Mouse (Mus musculus): ENCODE measurements around the gene G6pdx. TPM values are rescaled to one million over a fixed set of nuclear protein-coding genes. Genes with fewer than 3 reads are reported as not detected.

Gene G6pdx
- total RNA-seq, 2 experiments from 2014 or later = 109 to 174 TPM

Other genes starting within 250 kb of the G6pdx start
- gene Flna, start 179.4 kb downstream of the G6pdx start, total RNA-seq (2015) = 158 and 196 TPM in 2 replicates
- 495 and 504 TPM in 2 replicates for gene Flna, start 179.4 kb downstream of the G6pdx start, total RNA-seq (2017)
- gene Emd, start 174.5 kb downstream of the G6pdx start, total RNA-seq (2015) = 77.1 and 82.8 TPM in 2 replicates
- 86.7 and 91.7 TPM in 2 replicates for gene Emd, start 174.5 kb downstream of the G6pdx start, total RNA-seq (2017)
- gene Rpl10, start 158.4 kb downstream of the G6pdx start, total RNA-seq (2015) = 3,920 and 4,047 TPM in 2 replicates
- gene Rpl10, start 158.4 kb downstream of the G6pdx start, total RNA-seq (2017) = 1,333 and 1,759 TPM in 2 replicates
- gene Taz, start 147.3 kb downstream of the G6pdx start, total RNA-seq (2015) = 44.5 and 53.5 TPM in 2 replicates
- gene Taz, start 147.3 kb downstream of the G6pdx start, total RNA-seq (2017) = 25.8 and 31.0 TPM in 2 replicates
- 21.2 and 24.5 TPM in 2 replicates for gene Dnase1l1, start 146.9 kb downstream of the G6pdx start, total RNA-seq (2015)
- 7.1 and 17.4 TPM in 2 replicates for gene Dnase1l1, start 146.9 kb downstream of the G6pdx start, total RNA-seq (2017)
- gene Atp6ap1, start 132.1 kb downstream of the G6pdx start, total RNA-seq (2015) = 128 and 135 TPM in 2 replicates
- gene Atp6ap1, start 132.1 kb downstream of the G6pdx start, total RNA-seq (2017) = 123 and 206 TPM in 2 replicates
- 56.8 and 79.4 TPM in 2 replicates for gene Gdi1, start 124.2 kb downstream of the G6pdx start, total RNA-seq (2015)
- gene Gdi1, start 124.2 kb downstream of the G6pdx start, total RNA-seq (2017) = 22.8 and 22.9 TPM in 2 replicates
- 38.6 and 47.9 TPM in 2 replicates for gene Fam50a, start 116.2 kb downstream of the G6pdx start, total RNA-seq (2015)
- 56.9 and 62.8 TPM in 2 replicates for gene Fam50a, start 116.2 kb downstream of the G6pdx start, total RNA-seq (2017)
- 3.4 and 4.5 TPM in 2 replicates for gene Plxna3, start 100.1 kb downstream of the G6pdx start, total RNA-seq (2015)
- 0.54 and 0.62 TPM in 2 replicates for gene Plxna3, start 100.1 kb downstream of the G6pdx start, total RNA-seq (2017)
- gene Lage3, start 75.6 kb downstream of the G6pdx start, total RNA-seq (2015) = 88.3 and 93.1 TPM in 2 replicates
- gene Lage3, start 75.6 kb downstream of the G6pdx start, total RNA-seq (2017) = 22.6 and 28.1 TPM in 2 replicates
- 35.6 and 39.9 TPM in 2 replicates for gene Ubl4a, start 56.0 kb downstream of the G6pdx start, total RNA-seq (2015)
- gene Ubl4a, start 56.0 kb downstream of the G6pdx start, total RNA-seq (2017) = 11.9 and 21.2 TPM in 2 replicates
- 31.1 and 39.3 TPM in 2 replicates for gene Slc10a3, start 55.8 kb downstream of the G6pdx start, total RNA-seq (2015)
- gene Slc10a3, start 55.8 kb downstream of the G6pdx start, total RNA-seq (2017) = 12.8 and 13.9 TPM in 2 replicates
- 14.0 and 14.5 TPM in 2 replicates for gene Fam3a, start 35.9 kb downstream of the G6pdx start, total RNA-seq (2015)
- gene Fam3a, start 35.9 kb downstream of the G6pdx start, total RNA-seq (2017) = 10.0 and 22.1 TPM in 2 replicates
- 9.8 and 12.5 TPM in 2 replicates for gene Ikbkg, start 35.9 kb downstream of the G6pdx start, total RNA-seq (2015)
- gene Ikbkg, start 35.9 kb downstream of the G6pdx start, total RNA-seq (2017) = 22.8 and 53.0 TPM in 2 replicates
- not detected in 2 replicates for gene Gm6880, start 52.2 kb upstream of the G6pdx start, total RNA-seq (2015)
- not detected in 2 replicates for gene Gm6880, start 52.2 kb upstream of the G6pdx start, total RNA-seq (2017)
- gene Olfr1326-ps1, start 145.7 kb upstream of the G6pdx start, total RNA-seq (2015) = not detected in 2 replicates
- not detected in 2 replicates for gene Olfr1326-ps1, start 145.7 kb upstream of the G6pdx start, total RNA-seq (2017)
- gene Olfr1325, start 163.5 kb upstream of the G6pdx start, total RNA-seq (2015) = not detected in 2 replicates
- gene Olfr1325, start 163.5 kb upstream of the G6pdx start, total RNA-seq (2017) = not detected in 2 replicates
- gene Gm5640, start 216.4 kb upstream of the G6pdx start, total RNA-seq (2015) = not detected in 2 replicates
- gene Gm5640, start 216.4 kb upstream of the G6pdx start, total RNA-seq (2017) = not detected in 2 replicates

Measured in megakaryocyte progenitor cell, adult 5-6 weeks (primary cell).